Mouse (Mus musculus): Measurements from ENCODE around the gene Scel.

The Scel gene

GRCm38 (mm10) chr14:103575854-103576253 is 62.7 kb downstream of the Scel start:
- no peak for DNase-seq

- DNase-seq: no peak
Measured at GRCm38 (mm10) chr14:103577011-103577410, 63.9 kb downstream of the Scel start.

- no peak for DNase-seq
Measured at GRCm38 (mm10) chr14:103586662-103587061, 73.5 kb downstream of the Scel start.

GRCm38 (mm10) chr14:103587208-103587900 is 74.2 kb downstream of the Scel start:
- no peak for DNase-seq

GRCm38 (mm10) chr14:103589819-103590218 is 76.7 kb downstream of the Scel start:
- no peak for DNase-seq

GRCm38 (mm10) chr14:103595870-103596269 is 82.7 kb downstream of the Scel start:
- no peak for DNase-seq

- DNase-seq: no peak
Measured at GRCm38 (mm10) chr14:103608063-103608462, 94.9 kb downstream of the Scel start.

GRCm38 (mm10) chr14:103613573-103614271 is 100.6 kb downstream of the Scel start:
- no peak for DNase-seq

GRCm38 (mm10) chr14:103614272-103614587 is 101.1 kb downstream of the Scel start:
- no peak for DNase-seq

GRCm38 (mm10) chr14:103619756-103620155 is 106.6 kb downstream of the Scel start:
- no peak for DNase-seq

- no peak for DNase-seq
Measured at GRCm38 (mm10) chr14:103621207-103621606, 108.1 kb downstream of the Scel start.

- DNase-seq: no peak
Measured at GRCm38 (mm10) chr14:103626100-103626499, 113.0 kb downstream of the Scel start.

- DNase-seq: no peak
Measured at GRCm38 (mm10) chr14:103629639-103630364, 116.7 kb downstream of the Scel start.

- no peak for DNase-seq
Measured at GRCm38 (mm10) chr14:103630545-103630944, 117.4 kb downstream of the Scel start.

GRCm38 (mm10) chr14:103643933-103644332 is 130.8 kb downstream of the Scel start:
- no peak for DNase-seq

- DNase-seq: no peak
Measured at GRCm38 (mm10) chr14:103647981-103648380, 134.8 kb downstream of the Scel start.

- DNase-seq: peak; percentile 58
Measured at GRCm38 (mm10) chr14:103648623-103649255, 135.6 kb downstream of the Scel start.

- DNase-seq: peak; percentile 39
Measured at GRCm38 (mm10) chr14:103649302-103649701, 136.2 kb downstream of the Scel start.

GRCm38 (mm10) chr14:103649896-103650334 is 136.8 kb downstream of the Scel start, which contains the start of gene Slain1:
TSS of gene Slain1 (plus strand) at chr14:103650228.
- peak; percentile 96 for DNase-seq

- DNase-seq: peak; percentile 84
Measured at GRCm38 (mm10) chr14:103650413-103651101, 137.4 kb downstream of the Scel start.

- no peak for DNase-seq
Measured at GRCm38 (mm10) chr14:103651106-103651505, 138.0 kb downstream of the Scel start.

- no peak for DNase-seq
Measured at GRCm38 (mm10) chr14:103651562-103651961, 138.4 kb downstream of the Scel start.

- DNase-seq: no peak
Measured at GRCm38 (mm10) chr14:103652524-103652923, 139.4 kb downstream of the Scel start.
